ENCODE assay signal across 27 mouse cellular contexts in genomic region chr5:88545536-88545935, GRCm38 (mm10). TPM values are rescaled to one million over a fixed set of nuclear protein-coding genes. Genes with fewer than 3 reads are reported as not detected.
DNase-seq lines count a peak whose midpoint lies in the region; TF ChIP-seq lines count a peak whose summit lies in the region.
"Had no signal": no experiment of that assay in that cellular context is flagged by ENCODE, and none has a peak within 500 bp of the region (broad histone marks: within the 10 kb centered on the region; RNA-seq: fewer than 3 reads in every experiment).

No protein-coding gene starts in this region.

- TF ChIP-seq CTCF in E14TG2a.4 (conservative IDR thresholded peaks at IDR 0.05; ENCODE audit: low read length) (no peak), ES-Bruce4 (IDR thresholded peaks at IDR 0.05; ENCODE audit: low read depth, low read length) (no peak)

- H3K27me3 ChIP-seq in E14TG2a.4 (ENCODE audit: insufficient read depth, low read length): no peaks in the 10 kb centered on the region
- H3K27me3 ChIP-seq in ES-Bruce4 (ENCODE audit: control insufficient read depth, insufficient read depth, low read length, poor library complexity, severe bottlenecking): no peaks in the 10 kb centered on the region
- H3K27me3 ChIP-seq: embryonic facial prominence, embryonic 13.5 days; embryonic facial prominence, embryonic 15.5 days; forebrain, embryonic 12.5 days had no signal

- H3K9ac ChIP-seq in ES-Bruce4 (ENCODE audit: low read depth, poor library complexity, severe bottlenecking): peak overlapping the region; percentile 72
- H3K9ac ChIP-seq: embryonic facial prominence, embryonic 13.5 days; embryonic facial prominence, embryonic 15.5 days; forebrain, embryonic 12.5 days had no signal

- H3K9me3 ChIP-seq in E14TG2a.4 (ENCODE audit: low read length) (no peaks in the 10 kb centered on the region), ES-Bruce4 (replicated peaks; ENCODE audit: control insufficient read depth, insufficient read depth, low read length, poor library complexity, severe bottlenecking) (no peaks in the 10 kb centered on the region)
- H3K9me3 ChIP-seq: embryonic facial prominence, embryonic 13.5 days; embryonic facial prominence, embryonic 15.5 days; forebrain, embryonic 10.5 days; forebrain, embryonic 12.5 days; G1E had no signal

- DNase-seq in R1 (ENCODE audit: low read depth, low spot score): peak; percentile 61
- no peak for DNase-seq in embryo, embryonic 10.5 days (ENCODE audit: low spot score)
- no peak for DNase-seq in frontal cortex, postnatal 10 days (ENCODE audit: low spot score in 2 of 2)
- no peak for DNase-seq in embryo, embryonic 11 days
- DNase-seq: adrenal gland, adult 8-10 months; adrenal gland, postnatal 14 days; cerebellum, adult 11 months; cerebellum, adult 18-20 months; cerebellum, adult 8-10 months; cerebellum, adult 9-11 months; cerebellum, postnatal 14 days; cerebellum, postnatal 36 days had no signal

- no peak for TF ChIP-seq POLR2A in ES-Bruce4 (IDR thresholded peaks at IDR 0.05; ENCODE audit: insufficient read depth, low read length)

- peak overlapping the region; percentile 49 for H3K4me3 ChIP-seq in E14TG2a.4 (replicated peaks; ENCODE audit: low read length)
- H3K4me3 ChIP-seq in ES-Bruce4 (ENCODE audit: low read depth, low read length): peak overlapping the region; percentile 61
- H3K4me3 ChIP-seq: embryonic facial prominence, embryonic 13.5 days; embryonic facial prominence, embryonic 15.5 days; erythroblast, embryonic 14.5 days; forebrain, embryonic 10.5 days; forebrain, embryonic 12.5 days had no signal

- no peaks in the 10 kb centered on the region for H3K36me3 ChIP-seq in E14TG2a.4 (ENCODE audit: insufficient read depth, low read length)
- H3K36me3 ChIP-seq in ES-Bruce4 (ENCODE audit: control insufficient read depth, insufficient read depth, low read length, poor library complexity, severe bottlenecking): no peaks in the 10 kb centered on the region
- H3K36me3 ChIP-seq: embryonic facial prominence, embryonic 13.5 days; embryonic facial prominence, embryonic 15.5 days; forebrain, embryonic 10.5 days; forebrain, embryonic 12.5 days; G1E had no signal

- H3K4me1 ChIP-seq in E14TG2a.4 (replicated peaks; ENCODE audit: low read depth, low read length) (peaks cover 7% of the 10 kb centered on the region), ES-Bruce4 (ENCODE audit: control insufficient read depth, insufficient read depth, low read length) (no peaks in the 10 kb centered on the region)
- H3K4me1 ChIP-seq: embryonic facial prominence, embryonic 13.5 days; embryonic facial prominence, embryonic 15.5 days; forebrain, embryonic 10.5 days; forebrain, embryonic 12.5 days had no signal

- H3K27ac ChIP-seq in ES-Bruce4 (ENCODE audit: insufficient read depth, low read length): peak overlapping the region; percentile 63; the same call in 1 of the 2 replicates
- H3K27ac ChIP-seq: embryonic facial prominence, embryonic 13.5 days; embryonic facial prominence, embryonic 15.5 days; forebrain, embryonic 10.5 days; forebrain, embryonic 12.5 days had no signal

- TF ChIP-seq EP300 in ES-Bruce4 (IDR thresholded peaks at IDR 0.05; ENCODE audit: insufficient read depth, low read depth, low read length): no peak

RNA-seq across cellular contexts. Expression of gene Utp3, which starts 8.7 kb away (rescaled TPM):
- polyA plus RNA-seq in ES-Bruce4 (2011; ENCODE audit: insufficient read depth, insufficient read length, low read depth, missing spikeins): 100.0 and 108 TPM in 2 replicates

RNA-seq across cellular contexts. Expression of gene Jchain, which starts 17.8 kb away (rescaled TPM):
- not detected in 2 replicates for polyA plus RNA-seq in ES-Bruce4 (2011; ENCODE audit: insufficient read depth, insufficient read length, low read depth, missing spikeins)
- polyA plus RNA-seq: C2C12; embryonic facial prominence, embryonic 13.5 days; erythroblast, embryonic 14.5 days; forebrain, embryonic 10.5 days; G1E had no signal

RNA-seq across cellular contexts. Expression of gene Rufy3, which starts 19.3 kb away (rescaled TPM):
- 30.1 and 30.6 TPM in 2 replicates for polyA plus RNA-seq in ES-Bruce4 (2011; ENCODE audit: insufficient read depth, insufficient read length, low read depth, missing spikeins)

RNA-seq across cellular contexts. Expression of gene Enam, which starts 57.8 kb away (rescaled TPM):
- not detected in 2 replicates for polyA plus RNA-seq in ES-Bruce4 (2011; ENCODE audit: insufficient read depth, insufficient read length, low read depth, missing spikeins)
- polyA plus RNA-seq: brain, embryonic 14.5 days; C2C12; embryonic facial prominence, embryonic 11.5 days; embryonic facial prominence, embryonic 13.5 days; embryonic facial prominence, embryonic 15.5 days; erythroblast, embryonic 14.5 days; forebrain, embryonic 10.5 days; forebrain, embryonic 12.5 days; forebrain, embryonic 14.5 days; forebrain, embryonic 16.5 days; frontal cortex, adult 2 months; G1E; Patski had no signal
